Mouse (Mus musculus): ENCODE results near the gene Smok3c. TPM values are rescaled to one million over a fixed set of nuclear protein-coding genes. Genes with fewer than 3 reads are reported as not detected.
"Not testable (repeated sequence)": the region's sequence is repeated elsewhere in the genome, so short reads cannot be mapped to it uniquely, and the experiment has no call there.

The Smok3c gene
- polyA plus RNA-seq, 1 experiment, result not detected

DNA sequence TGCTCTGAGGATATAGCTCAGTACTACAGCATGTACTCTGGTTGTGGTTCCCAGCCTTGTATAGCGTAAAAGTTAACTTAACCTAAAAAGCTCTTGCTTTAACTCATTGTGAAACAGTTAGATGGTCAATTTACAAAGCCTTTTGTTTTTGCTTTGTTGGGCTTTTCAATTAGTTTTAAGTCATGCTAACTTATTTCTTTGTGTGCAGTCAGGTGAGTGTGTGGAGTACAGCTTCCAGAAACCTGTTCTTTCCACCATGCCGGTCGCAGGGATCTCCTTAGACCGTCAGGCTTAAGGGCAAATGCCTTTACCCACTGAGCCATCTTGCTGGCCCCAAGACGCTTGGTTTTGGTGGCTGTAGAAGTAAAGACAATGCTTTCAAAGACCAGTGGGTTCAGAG, 37.7 kb downstream of the Smok3c start:
- no peak overlapping the region for H3K4me3 ChIP-seq (ENCODE audit: insufficient read depth, low read length)
- H3K27ac ChIP-seq (ENCODE audit: insufficient read depth, low read length), result no peak overlapping the region
- H3K4me1 ChIP-seq (ENCODE audit: control insufficient read depth, insufficient read depth, low read length), result peaks cover 1% of the 10 kb centered on the region; the same call in 1 of the 2 replicates
- TF ChIP-seq POLR2A (IDR thresholded peaks at IDR 0.05; ENCODE audit: extremely low read depth, insufficient read depth, low read length), result no peak
- TF ChIP-seq CTCF (IDR thresholded peaks at IDR 0.05; ENCODE audit: extremely low read depth, insufficient read depth, low read length), result no peak

DNA sequence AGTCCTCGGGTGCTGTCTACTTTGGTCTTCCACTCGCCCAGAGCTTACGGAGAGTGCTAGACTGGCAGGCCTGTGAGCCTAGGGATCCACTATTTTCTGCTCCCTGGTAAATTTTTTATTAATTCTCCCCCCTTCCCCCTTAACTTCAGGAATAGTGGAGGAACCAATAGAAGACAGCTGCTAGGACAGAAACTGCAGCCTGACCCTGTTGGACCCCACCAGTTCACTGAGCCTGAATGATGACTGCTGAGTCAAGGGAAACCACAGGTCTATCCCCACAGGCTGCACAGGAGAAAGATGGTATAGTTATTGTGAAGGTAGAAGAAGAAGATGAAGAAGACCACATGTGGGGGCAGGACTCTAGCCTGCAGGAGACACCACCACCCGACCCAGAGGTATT, 39.8 kb downstream of the Smok3c start:
- no peaks in the 10 kb centered on the region for H3K4me1 ChIP-seq (ENCODE audit: control insufficient read depth, insufficient read depth, low read length)
- H3K27ac ChIP-seq (ENCODE audit: insufficient read depth, low read length), result no peak overlapping the region
- TF ChIP-seq CTCF (IDR thresholded peaks at IDR 0.05; ENCODE audit: extremely low read depth, insufficient read depth, low read length) (no peak), POLR2A (IDR thresholded peaks at IDR 0.05; ENCODE audit: extremely low read depth, insufficient read depth, low read length) (no peak)
- no peak overlapping the region for H3K4me3 ChIP-seq (ENCODE audit: insufficient read depth, low read length)

DNA sequence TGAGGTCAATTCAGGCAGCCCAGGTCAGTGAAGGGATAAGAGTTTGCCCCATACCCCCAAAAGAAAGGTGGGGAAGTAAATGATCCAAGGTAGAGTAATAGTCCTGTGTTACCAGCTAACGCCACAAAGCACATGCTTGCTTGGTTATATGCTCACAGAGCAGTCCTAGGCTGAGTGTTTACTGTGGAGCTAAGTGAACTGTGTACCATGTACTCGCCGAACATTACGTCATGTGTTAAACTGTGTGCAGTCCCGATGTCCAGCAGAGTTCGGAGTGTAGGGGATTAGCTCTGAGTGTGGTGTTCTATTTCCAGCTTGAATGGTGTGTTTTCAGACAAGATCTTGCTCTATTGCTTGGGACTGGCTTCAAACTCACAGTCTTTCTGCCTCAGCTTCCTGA, 41.5 kb downstream of the Smok3c start:
- TF ChIP-seq CTCF (IDR thresholded peaks at IDR 0.05; ENCODE audit: extremely low read depth, insufficient read depth, low read length) (no peak), POLR2A (IDR thresholded peaks at IDR 0.05; ENCODE audit: extremely low read depth, insufficient read depth, low read length) (no peak)
- no peak overlapping the region for H3K4me3 ChIP-seq (ENCODE audit: insufficient read depth, low read length)
- H3K4me1 ChIP-seq (ENCODE audit: control insufficient read depth, insufficient read depth, low read length), result no peaks in the 10 kb centered on the region
- no peak overlapping the region for H3K27ac ChIP-seq (ENCODE audit: insufficient read depth, low read length)

DNA sequence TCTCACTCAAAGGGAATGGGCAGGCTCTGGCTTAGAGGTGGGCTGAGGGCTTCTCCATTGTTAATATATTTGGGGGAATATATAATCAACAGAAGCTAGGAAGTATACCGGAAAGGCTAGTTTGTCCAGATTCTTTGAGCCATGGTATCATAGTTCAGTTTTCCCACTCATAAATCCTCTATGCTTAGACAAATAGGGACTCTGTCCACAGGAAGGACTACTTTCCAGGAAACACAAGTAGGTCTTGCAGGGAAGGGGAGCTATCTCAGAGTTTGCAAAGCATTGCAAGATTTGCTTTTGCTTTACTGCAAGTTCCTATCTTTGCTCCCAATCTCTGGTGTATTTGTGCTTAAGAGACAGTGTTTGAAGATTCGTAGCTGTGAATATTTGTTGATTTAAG, 52.0 kb downstream of the Smok3c start:
- no peak overlapping the region for H3K27ac ChIP-seq (ENCODE audit: insufficient read depth, low read length)
- no peak overlapping the region for H3K4me3 ChIP-seq (ENCODE audit: insufficient read depth, low read length)
- no peaks in the 10 kb centered on the region for H3K4me1 ChIP-seq (ENCODE audit: control insufficient read depth, insufficient read depth, low read length)
- TF ChIP-seq CTCF (IDR thresholded peaks at IDR 0.05; ENCODE audit: extremely low read depth, insufficient read depth, low read length) (no peak), POLR2A (IDR thresholded peaks at IDR 0.05; ENCODE audit: extremely low read depth, insufficient read depth, low read length) (no peak)

DNA sequence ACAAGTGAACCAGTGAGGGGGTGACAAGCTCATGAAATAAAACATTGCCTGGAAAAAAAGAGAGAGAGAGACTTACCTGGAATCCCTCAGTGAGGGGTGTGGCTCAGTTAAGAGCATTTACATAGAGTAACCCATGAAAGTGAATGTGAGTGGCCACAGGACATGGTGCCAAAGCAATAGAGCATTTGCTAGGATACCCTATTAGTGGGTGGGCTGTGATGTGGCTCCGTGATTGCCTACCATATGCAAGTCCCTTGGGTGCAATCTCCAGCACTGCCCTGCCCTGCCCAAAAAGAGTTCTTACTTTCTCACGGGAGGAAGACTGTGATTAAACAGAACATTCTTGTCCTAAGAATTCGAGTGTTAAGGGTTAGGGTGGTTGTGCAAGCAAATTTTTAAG, 54.1 kb downstream of the Smok3c start:
- Histone ChIP-seq H3K4me3 (ENCODE audit: insufficient read depth, low read length) (no peak overlapping the region), H3K27ac (ENCODE audit: insufficient read depth, low read length) (no peak overlapping the region), H3K4me1 (ENCODE audit: control insufficient read depth, insufficient read depth, low read length) (no peaks in the 10 kb centered on the region)
- TF ChIP-seq POLR2A (IDR thresholded peaks at IDR 0.05; ENCODE audit: extremely low read depth, insufficient read depth, low read length) (no peak), CTCF (IDR thresholded peaks at IDR 0.05; ENCODE audit: extremely low read depth, insufficient read depth, low read length) (no peak)

DNA sequence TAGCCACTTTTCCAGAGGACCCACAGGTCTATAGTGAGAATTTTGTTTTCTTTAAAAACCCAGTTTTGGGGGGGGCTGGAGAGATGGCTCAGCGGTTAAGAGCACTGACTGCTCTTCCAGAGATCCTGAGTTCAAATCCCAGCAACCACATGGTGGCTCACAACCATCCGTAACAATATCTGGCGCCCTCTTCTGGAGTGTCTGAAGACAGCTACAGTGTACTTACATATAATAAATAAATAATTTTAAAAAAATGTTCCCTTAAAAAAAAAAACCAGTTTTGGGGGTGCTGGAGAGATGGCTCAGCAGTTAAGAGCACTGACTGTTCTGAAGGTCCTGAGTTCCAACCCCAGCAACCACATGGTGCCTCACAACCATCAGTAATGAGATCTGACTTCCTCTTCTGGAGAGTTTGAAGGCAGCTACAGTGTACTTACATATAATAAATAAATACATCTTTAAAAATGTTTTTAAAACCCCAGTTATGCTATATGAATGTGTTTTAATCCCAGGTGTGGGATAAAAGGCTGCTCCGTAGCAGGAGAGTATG, 56.9 kb downstream of the Smok3c start:
- not testable (repeated sequence) for H3K4me3 ChIP-seq (ENCODE audit: insufficient read depth, low read length); H3K27ac ChIP-seq (ENCODE audit: insufficient read depth, low read length); H3K4me1 ChIP-seq (ENCODE audit: control insufficient read depth, insufficient read depth, low read length)

Other genes with a start within 250 kb of the Smok3c start
- gene Pilra, start 216.9 kb upstream of the Smok3c start, polyA plus RNA-seq (2012; rRNA removed), result 1.1 and 1.3 TPM in 2 replicates
- gene Pilrb1, start 195.1 kb upstream of the Smok3c start, polyA plus RNA-seq (2012; rRNA removed), result 0.08 TPM in 1 of 2 replicates, not detected in the other
- 0.42 and 0.44 TPM in 2 replicates for gene Pilrb2, start 181.4 kb upstream of the Smok3c start, polyA plus RNA-seq (2012; rRNA removed)
- 1.2 and 1.6 TPM in 2 replicates for gene Cyp3a13, start 131.6 kb upstream of the Smok3c start, polyA plus RNA-seq (2012; rRNA removed)
- gene Gjc3, start 90.1 kb upstream of the Smok3c start, polyA plus RNA-seq (2012; rRNA removed), result 47.0 and 57.3 TPM in 2 replicates
- 0.10 TPM in 1 of 2 replicates, not detected in the other for gene Azgp1, start 71.7 kb upstream of the Smok3c start, polyA plus RNA-seq (2012; rRNA removed)
- gene Smok3a, start 31.9 kb upstream of the Smok3c start, polyA plus RNA-seq (2012; rRNA removed), result not detected in 2 replicates
- gene Smok3b, start 31.8 kb upstream of the Smok3c start, polyA plus RNA-seq (2012; rRNA removed), result not detected in 2 replicates
- gene Zkscan1, start 31.9 kb downstream of the Smok3c start, polyA plus RNA-seq (2012; rRNA removed), result 14.3 and 14.9 TPM in 2 replicates
- 16.5 and 18.2 TPM in 2 replicates for gene Zscan21, start 63.7 kb downstream of the Smok3c start, polyA plus RNA-seq (2012; rRNA removed)
- 3.9 and 5.4 TPM in 2 replicates for gene Zfp113, start 102.5 kb downstream of the Smok3c start, polyA plus RNA-seq (2012; rRNA removed)
- gene Cops6, start 107.9 kb downstream of the Smok3c start, polyA plus RNA-seq (2012; rRNA removed), result 131 and 139 TPM in 2 replicates
- gene Ap4m1, start 118.8 kb downstream of the Smok3c start, polyA plus RNA-seq (2012; rRNA removed), result 21.6 and 25.3 TPM in 2 replicates
- 17.1 and 19.7 TPM in 2 replicates for gene Mcm7, start 119.2 kb downstream of the Smok3c start, polyA plus RNA-seq (2012; rRNA removed)
- 54.3 and 55.3 TPM in 2 replicates for gene Taf6, start 134.3 kb downstream of the Smok3c start, polyA plus RNA-seq (2012; rRNA removed)
- 13.3 and 15.8 TPM in 2 replicates for gene Cnpy4, start 134.3 kb downstream of the Smok3c start, polyA plus RNA-seq (2012; rRNA removed)
- 5.7 and 7.3 TPM in 2 replicates for gene Mblac1, start 141.1 kb downstream of the Smok3c start, polyA plus RNA-seq (2012; rRNA removed)
- not detected in 2 replicates for gene Nxpe5, start 172.7 kb downstream of the Smok3c start, polyA plus RNA-seq (2012; rRNA removed)
- 162 and 163 TPM in 2 replicates for gene Lamtor4, start 202.3 kb downstream of the Smok3c start, polyA plus RNA-seq (2012; rRNA removed)
- gene BC037034, start 210.8 kb downstream of the Smok3c start, polyA plus RNA-seq (2012; rRNA removed), result 83.9 and 86.5 TPM in 2 replicates
- 4.2 and 4.4 TPM in 2 replicates for gene Gal3st4, start 219.6 kb downstream of the Smok3c start, polyA plus RNA-seq (2012; rRNA removed)
- 0.02 and 0.08 TPM in 2 replicates for gene Gm43720, start 226.8 kb downstream of the Smok3c start, polyA plus RNA-seq (2012; rRNA removed)
- gene Gpc2, start 226.8 kb downstream of the Smok3c start, polyA plus RNA-seq (2012; rRNA removed), result 5.6 and 6.0 TPM in 2 replicates
- gene Stag3, start 227.0 kb downstream of the Smok3c start, polyA plus RNA-seq (2012; rRNA removed), result 2.8 and 3.0 TPM in 2 replicates